Mouse (Mus musculus) bone marrow, adult 2 months (tissue): ENCODE measurements around the gene Nolc1. TPM values are rescaled to one million over a fixed set of nuclear protein-coding genes. Genes with fewer than 3 reads are reported as not detected.

Experiments used
- H3K27ac ChIP-seq: fragments of 200-500 bp; 2 replicates; pipeline ENCODE4 v1.5.1; 2012; ENCODE audit warnings: low read depth, mild to moderate bottlenecking, control low read depth, inconsistent platforms, low read length; ENCODE audit not compliant: control insufficient read depth, poor library complexity, insufficient read depth
- H3K4me1 ChIP-seq: fragments of 200-500 bp; 2 replicates; pipeline ENCODE4 v1.6.1; 2011; ENCODE audit warnings: low read length; ENCODE audit not compliant: control insufficient read depth, insufficient read depth
- H3K4me3 ChIP-seq: fragments of 200-500 bp; replicated peaks from 2 replicates; pipeline ENCODE3; 2011; ENCODE audit warnings: mild to moderate bottlenecking, low read depth, low read length, control low read depth; ENCODE audit not compliant: control insufficient read depth
- CTCF ChIP-seq: fragments of 200-500 bp; IDR thresholded peaks from 2 replicates; pipeline ENCODE4 v1.5.1; 2011; ENCODE audit warnings: low read length, control low read depth; ENCODE audit not compliant: control insufficient read depth, insufficient read depth
- POLR2A ChIP-seq: fragments of 200-500 bp; IDR thresholded peaks from 2 replicates; pipeline ENCODE4 v1.6.1; 2011; ENCODE audit warnings: low read depth, mild to moderate bottlenecking, control low read depth, low read length, borderline replicate concordance; ENCODE audit not compliant: control insufficient read depth
- WGBS: fragments of 180-500 bp; shearing (Covaris S2); methylation state at CpG from one replicate; pipeline ENCODE4 v1.1.7; 2018; 5-methylcytosine and 5-hydroxymethylcytosine counted together
- polyA plus RNA-seq: library from polyadenylated mRNA; stranded (reverse); fragments of >200 nt; gene quantifications from 2 replicates; pipeline ENCODE4 v1.2.4, GENCODE M21; 2011; ENCODE audit warnings: low replicate concordance; ENCODE audit not compliant: missing spikeins, insufficient read depth, insufficient read length

Nolc1 gene
- polyA plus RNA-seq, 1 experiment: 52.2 TPM

DNA sequence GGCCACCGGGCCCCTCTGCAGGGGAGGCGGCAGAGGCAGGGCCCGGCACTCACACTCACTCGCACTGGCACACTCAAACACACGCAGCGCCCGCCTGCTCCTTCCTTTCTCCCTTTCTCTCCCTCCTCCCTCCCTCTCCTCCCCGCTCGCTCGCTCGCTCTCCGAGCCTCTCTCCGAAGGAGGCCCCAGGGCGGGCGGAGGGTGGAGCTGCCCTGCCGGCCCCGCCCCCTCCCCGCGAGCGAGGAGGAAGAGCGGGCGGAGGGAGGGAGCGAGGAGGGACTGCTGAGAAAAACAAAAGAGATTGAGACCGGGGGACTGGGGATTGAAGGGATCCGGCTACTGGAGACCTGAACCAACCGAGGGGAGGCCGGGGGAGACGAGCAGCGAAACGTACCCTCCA lies 36.2 kb upstream of the Nolc1 start:
- WGBS: 3% methylated on average over 30 of the region's 30 CpGs
- Histone ChIP-seq H3K4me1 (peaks cover 12% of the 10 kb centered on the region), H3K4me3 (peak overlapping the region; percentile 80), H3K27ac (peak overlapping the region; percentile 96)
- TF ChIP-seq CTCF: no peak
- TF ChIP-seq POLR2A: peak; percentile 90

DNA sequence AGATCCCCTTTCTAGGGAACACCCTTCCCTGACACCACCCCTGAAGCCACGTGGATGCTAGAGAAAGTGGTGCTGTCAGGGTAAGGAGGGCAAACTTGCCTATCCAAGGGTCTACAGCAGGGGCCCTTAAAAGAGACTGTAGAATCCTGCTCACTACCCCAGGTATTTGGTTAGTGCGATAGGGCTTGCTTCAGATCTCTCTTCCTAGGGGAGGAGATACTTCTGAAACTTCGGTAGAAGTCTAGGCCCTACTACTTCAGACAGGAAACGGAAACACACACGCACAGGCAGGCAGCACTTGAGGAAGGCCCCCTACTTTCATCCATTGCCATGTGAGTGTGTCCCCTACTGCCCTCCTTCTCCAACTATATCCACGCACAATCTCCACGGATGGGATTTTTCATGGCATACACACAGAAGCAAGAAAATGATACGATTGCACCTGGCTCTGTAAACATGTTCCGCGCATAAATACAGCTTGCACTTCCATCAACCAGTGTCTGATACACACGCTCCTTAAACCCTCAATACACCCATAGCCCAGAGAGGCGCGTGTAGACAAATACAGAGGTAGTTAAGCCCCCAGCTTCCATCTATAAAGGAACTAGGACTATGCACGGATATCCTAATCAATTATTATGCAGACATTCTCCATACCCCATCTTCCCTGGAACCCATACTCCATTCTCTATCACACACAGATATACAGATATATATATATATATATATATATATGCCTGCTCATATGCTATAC lies 35.3 kb upstream of the Nolc1 start:
- peaks cover 12% of the 10 kb centered on the region for H3K4me1 ChIP-seq
- 16% methylated on average over 14 of the region's 14 CpGs for WGBS
- H3K4me3 ChIP-seq: peak overlapping the region; percentile 37
- no peak for TF ChIP-seq CTCF
- TF ChIP-seq POLR2A: no peak
- H3K27ac ChIP-seq: peak overlapping the region; percentile 96

DNA sequence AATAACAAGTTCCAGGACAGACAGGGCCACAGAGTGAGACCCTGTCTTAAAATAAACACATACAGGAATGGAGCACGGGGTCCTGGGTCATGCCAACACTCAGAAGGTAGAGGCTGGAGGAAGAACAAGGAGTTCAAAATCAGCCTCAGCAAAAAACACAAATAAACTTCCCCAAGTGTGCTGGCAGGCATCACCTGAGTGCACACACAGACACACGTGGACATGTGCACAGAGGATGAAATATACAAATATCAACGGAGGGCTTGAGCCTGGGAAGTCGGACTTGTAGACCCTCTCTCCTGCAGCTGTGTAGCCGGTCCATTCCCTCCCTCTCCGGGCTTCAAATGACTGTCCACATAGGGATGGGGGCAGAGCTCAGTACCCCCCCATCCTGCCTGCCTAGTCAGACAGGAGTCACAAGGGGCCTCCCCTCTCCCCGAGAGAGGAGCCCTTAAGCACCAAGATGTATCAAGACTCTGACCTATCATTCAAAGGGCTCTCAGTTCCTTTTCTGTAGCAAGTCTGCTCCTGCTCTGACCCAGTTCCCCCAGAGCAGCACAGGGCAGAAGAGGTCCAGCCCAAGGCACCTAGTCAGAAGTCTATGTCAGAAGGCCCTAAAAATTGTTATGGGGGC lies 34.2 kb upstream of the Nolc1 start:
- no peak overlapping the region for H3K4me3 ChIP-seq
- WGBS: 12% methylated on average over 7 of the region's 7 CpGs
- peaks cover 12% of the 10 kb centered on the region for H3K4me1 ChIP-seq
- H3K27ac ChIP-seq: peak overlapping the region; percentile 61
- TF ChIP-seq POLR2A (no peak), CTCF (no peak)

DNA sequence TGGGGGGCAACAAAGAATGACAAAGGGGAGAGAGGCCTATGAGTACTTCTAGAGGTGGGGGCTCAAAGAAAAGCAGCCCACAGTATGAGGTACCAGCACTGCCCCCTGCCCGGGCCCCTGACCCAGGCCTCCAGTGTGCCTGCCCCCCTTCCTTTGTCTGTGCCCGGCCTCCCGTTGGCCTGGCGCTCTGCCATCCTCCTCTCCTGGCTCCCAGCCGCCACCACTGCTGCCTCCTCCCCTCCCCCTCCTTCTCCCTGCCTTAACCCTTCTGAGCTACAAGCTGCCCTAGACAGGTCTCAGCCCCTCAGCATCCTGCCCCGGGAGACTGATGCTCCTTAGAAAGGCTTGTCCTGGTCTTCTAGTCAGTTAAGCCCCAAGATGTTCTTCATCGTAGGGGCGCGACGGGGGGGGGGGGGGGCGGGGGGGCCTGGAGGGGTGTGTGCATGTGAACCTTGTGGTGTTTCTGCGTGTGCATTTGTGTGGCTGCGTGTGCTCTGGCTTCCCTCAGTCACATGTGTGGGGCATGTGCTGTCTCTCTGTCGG lies 33.7 kb upstream of the Nolc1 start:
- TF ChIP-seq CTCF: no peak
- TF ChIP-seq POLR2A: no peak
- Histone ChIP-seq H3K4me1 (peaks cover 11% of the 10 kb centered on the region), H3K27ac (peak overlapping the region; percentile 46), H3K4me3 (no peak overlapping the region)
- 3% methylated on average over 14 of the region's 14 CpGs for WGBS

DNA sequence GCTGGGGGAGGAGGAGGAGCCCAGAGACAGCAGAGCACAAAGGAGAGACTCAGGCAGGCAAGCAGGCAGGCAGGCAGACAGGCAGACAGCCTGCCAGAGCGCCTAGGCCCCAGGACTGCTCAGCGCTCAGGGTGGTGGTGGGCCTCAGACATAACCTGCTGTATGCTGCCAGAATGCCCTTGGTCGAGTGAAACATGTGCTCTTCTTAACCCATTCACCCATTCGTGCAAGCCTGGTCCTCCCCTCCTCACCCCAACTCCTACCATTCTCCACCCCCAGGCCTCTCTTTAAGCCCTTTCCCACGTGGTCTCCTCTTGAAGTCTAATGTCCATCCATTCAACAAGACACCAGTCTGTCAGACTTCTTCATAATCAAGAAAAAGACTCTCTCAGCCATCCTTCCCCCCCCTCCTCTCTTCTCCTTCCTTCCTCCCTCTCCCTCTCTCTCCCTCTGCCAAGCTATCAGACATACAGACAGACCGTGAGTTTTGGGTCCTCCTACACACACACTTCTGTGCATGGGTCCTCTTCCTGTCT lies 33.1 kb upstream of the Nolc1 start:
- WGBS: 12% methylated on average over 6 of the region's 6 CpGs
- Histone ChIP-seq H3K4me1 (peaks cover 11% of the 10 kb centered on the region), H3K4me3 (no peak overlapping the region), H3K27ac (peak overlapping the region; percentile 46)
- TF ChIP-seq POLR2A (no peak; the same call in 1 of the 2 replicates), CTCF (no peak)

DNA sequence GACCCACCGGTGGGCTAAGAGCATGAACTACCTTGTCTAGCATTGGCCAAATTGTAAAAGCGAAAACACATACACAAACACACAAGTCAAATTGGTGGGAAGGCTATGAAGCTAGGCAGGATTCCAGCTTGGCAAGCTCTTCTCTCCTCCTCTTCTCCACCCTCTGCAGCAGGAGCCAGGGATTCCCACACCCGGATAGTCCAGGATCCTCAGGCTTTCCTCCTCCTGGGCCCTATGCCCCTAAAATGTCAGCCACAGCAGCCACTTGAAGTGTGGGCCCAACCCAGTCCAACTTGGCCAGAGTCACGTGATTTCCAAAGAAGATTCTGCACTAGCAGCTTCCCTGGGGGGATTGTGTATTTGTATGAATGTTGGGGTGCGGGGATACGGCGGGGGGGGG lies 32.3 kb upstream of the Nolc1 start:
- TF ChIP-seq CTCF (no peak), POLR2A (no peak)
- peaks cover 11% of the 10 kb centered on the region for H3K4me1 ChIP-seq
- H3K27ac ChIP-seq: no peak overlapping the region
- WGBS: 45% methylated on average over 7 of the region's 7 CpGs
- no peak overlapping the region for H3K4me3 ChIP-seq

DNA sequence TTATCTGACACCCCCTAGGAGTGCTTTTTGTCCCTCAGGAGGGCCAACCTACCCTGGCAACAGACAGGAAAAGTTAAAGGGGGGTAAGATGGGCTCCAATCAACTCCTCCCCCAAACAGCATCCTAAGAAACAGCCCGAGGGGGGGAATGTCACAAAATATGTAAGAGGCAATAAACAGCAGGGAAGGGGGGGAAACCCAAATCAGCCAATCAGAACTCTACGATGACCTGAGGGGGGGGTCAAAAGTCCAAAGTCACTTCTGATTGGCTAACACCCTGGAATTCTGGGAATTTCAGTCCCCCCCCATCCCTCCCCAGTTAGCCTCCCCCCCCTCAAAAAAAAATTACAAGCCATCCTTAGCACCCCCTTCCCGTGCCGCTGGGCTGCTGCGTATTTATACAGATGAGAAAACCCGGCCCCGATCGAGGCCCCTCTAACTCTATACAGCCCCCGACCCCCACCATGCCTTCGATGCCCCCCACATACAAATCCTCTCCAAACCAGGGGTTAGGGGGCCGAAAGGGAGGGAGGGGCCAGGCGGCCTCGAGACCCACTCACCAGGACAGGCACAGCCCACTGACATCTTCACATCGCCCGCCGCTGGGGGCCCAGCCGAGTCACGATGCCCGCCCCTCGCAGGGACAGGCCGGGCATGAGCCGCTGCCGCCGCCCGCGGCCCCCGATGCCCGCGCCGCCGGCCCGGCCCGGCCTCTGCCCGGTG lies 31.2 kb upstream of the Nolc1 start, which contains the start of gene Pprc1:
Pprc1 (plus strand) TSS at position 616 of the 722 bp plus-strand sequence.
- Histone ChIP-seq H3K4me3 (peak within 1 kb of the TSS; percentile 97), H3K4me1 (peaks cover 9% of the 10 kb centered on the region), H3K27ac (peak within 1 kb of the TSS; percentile 79)
- no peak for TF ChIP-seq POLR2A
- TF ChIP-seq CTCF: no peak
- WGBS: under 1% methylated on average over 34 of the region's 34 CpGs
